Mouse (Mus musculus) cerebral cortex, adult 2 months (tissue): ENCODE results near the gene Nupr1.

Experiments
- WGBS: fragments of 180-500 bp; shearing (Covaris S2); methylation state at CpG from one replicate; pipeline ENCODE4 v1.1.7; 2018; 5-methylcytosine and 5-hydroxymethylcytosine counted together

The Nupr1 gene

GRCm38 (mm10) chr7:126643244-126643617, 12.6 kb upstream of the Nupr1 start:
- 28% methylated on average over 3 of the region's 3 CpGs for WGBS

- 68% methylated on average over 5 of the region's 5 CpGs for WGBS
These were observed 12.0 kb upstream of the Nupr1 start for GRCm38 (mm10) chr7:126642545-126643243.

GRCm38 (mm10) chr7:126636733-126637520, 6.3 kb upstream of the Nupr1 start:
- WGBS, result 32% methylated on average over 4 of the region's 4 CpGs

- WGBS, result 95% methylated on average over 2 of the region's 2 CpGs
These were observed 1.8 kb upstream of the Nupr1 start for GRCm38 (mm10) chr7:126632478-126632877.

- WGBS, result 50% methylated on average over 3 of the region's 3 CpGs
These were observed 746 bp downstream of the Nupr1 start for GRCm38 (mm10) chr7:126629915-126630314.

GRCm38 (mm10) chr7:126628111-126628510, 2.5 kb downstream of the Nupr1 start:
- WGBS, result 65% methylated on average over 6 of the region's 6 CpGs

- WGBS, result 93% methylated on average over 3 of the region's 3 CpGs
These were observed 4.7 kb downstream of the Nupr1 start for GRCm38 (mm10) chr7:126625807-126626600.

- WGBS, result 39% methylated on average over 6 of the region's 6 CpGs
These were observed 5.3 kb downstream of the Nupr1 start for GRCm38 (mm10) chr7:126625369-126625768.

- 75% methylated on average over 16 of the region's 16 CpGs for WGBS
These were observed 5.9 kb downstream of the Nupr1 start for GRCm38 (mm10) chr7:126624774-126625173.

- WGBS, result 90% methylated on average over 1 of the region's 1 CpGs
These were observed 7.3 kb downstream of the Nupr1 start for GRCm38 (mm10) chr7:126623381-126623780.

GRCm38 (mm10) chr7:126621452-126622359, 9.0 kb downstream of the Nupr1 start:
- 89% methylated on average over 9 of the region's 9 CpGs for WGBS

- WGBS, result 82% methylated on average over 10 of the region's 10 CpGs
These were observed 10.9 kb downstream of the Nupr1 start for GRCm38 (mm10) chr7:126619559-126620275.

GRCm38 (mm10) chr7:126616707-126617106, 14.0 kb downstream of the Nupr1 start:
- WGBS, result 66% methylated on average over 3 of the region's 3 CpGs

GRCm38 (mm10) chr7:126612736-126613135, 17.9 kb downstream of the Nupr1 start:
- WGBS, result 83% methylated on average over 3 of the region's 3 CpGs

- WGBS, result 94% methylated on average over 5 of the region's 5 CpGs
These were observed 22.9 kb downstream of the Nupr1 start for GRCm38 (mm10) chr7:126607796-126608195.

GRCm38 (mm10) chr7:126607064-126607463, 23.6 kb downstream of the Nupr1 start:
- 61% methylated on average over 3 of the region's 3 CpGs for WGBS

GRCm38 (mm10) chr7:126606611-126607010, 24.1 kb downstream of the Nupr1 start:
- 75% methylated on average over 5 of the region's 5 CpGs for WGBS

GRCm38 (mm10) chr7:126602650-126603049, 28.0 kb downstream of the Nupr1 start:
- 85% methylated on average over 3 of the region's 3 CpGs for WGBS

GRCm38 (mm10) chr7:126601896-126602295, 28.8 kb downstream of the Nupr1 start:
- 35% methylated on average over 5 of the region's 5 CpGs for WGBS

GRCm38 (mm10) chr7:126598919-126599318, 31.7 kb downstream of the Nupr1 start:
- 84% methylated on average over 6 of the region's 6 CpGs for WGBS

- WGBS, result 80% methylated on average over 6 of the region's 6 CpGs
These were observed 34.2 kb downstream of the Nupr1 start for GRCm38 (mm10) chr7:126596414-126596813.
